Mouse (Mus musculus): ENCODE results near the gene Mypop. TPM values are rescaled to one million over a fixed set of nuclear protein-coding genes. Genes with fewer than 3 reads are reported as not detected.

The Mypop gene
- polyA plus RNA-seq, 1 experiment from 2014 or later = 2.2 TPM

DNA sequence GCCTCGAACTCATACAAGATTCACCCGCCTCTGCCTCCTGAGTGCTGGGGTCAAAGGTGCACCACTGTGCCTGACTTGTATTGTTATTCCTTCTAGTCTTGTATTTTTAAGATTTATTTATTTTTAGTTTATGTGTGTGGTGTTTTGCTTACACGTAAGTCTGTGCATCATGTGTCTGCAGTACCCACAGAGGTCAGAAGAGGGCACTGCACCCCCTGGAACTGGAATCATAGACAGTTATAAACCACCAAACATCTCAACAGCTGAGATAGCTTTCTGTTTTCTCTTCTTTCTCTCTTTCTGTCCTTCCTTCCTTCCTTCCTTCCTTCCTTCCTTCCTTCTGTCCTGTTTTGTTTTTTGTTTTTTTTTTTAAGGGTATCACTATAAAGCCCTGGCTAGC, 20.1 kb upstream of the Mypop start:
- Histone ChIP-seq H3K4me2 (no peak overlapping the region), H3K27me3 (ENCODE audit: control insufficient read depth, insufficient read depth, low read length) (peaks cover 3% of the 10 kb centered on the region; the same call in 1 of the 2 replicates), H3K36me3 (ENCODE audit: control insufficient read depth, insufficient read depth, low read length) (no peaks in the 10 kb centered on the region), H3K9me3 (replicated peaks; ENCODE audit: control insufficient read depth, low read length) (0 out of 2 replicates have a peak, but pooled peaks cover 2% of the 10 kb centered on the region), H3K4me3 (ENCODE audit: low read depth, low read length) (no peak overlapping the region), H3K9ac (ENCODE audit: low read depth, low read length) (no peak overlapping the region), H3K27ac (ENCODE audit: low read depth, low read length) (no peak overlapping the region), H3K4me1 (ENCODE audit: control insufficient read depth, insufficient read depth, low read length) (no peaks in the 10 kb centered on the region)
- no peak for ATAC-seq (replicated peaks; ENCODE audit: insufficient number of reproducible peaks, low FRiP score, low TSS enrichment)
- 88% methylated on average over 3 of the region's 3 CpGs for WGBS (ENCODE audit: insufficient replicate concordance)

DNA sequence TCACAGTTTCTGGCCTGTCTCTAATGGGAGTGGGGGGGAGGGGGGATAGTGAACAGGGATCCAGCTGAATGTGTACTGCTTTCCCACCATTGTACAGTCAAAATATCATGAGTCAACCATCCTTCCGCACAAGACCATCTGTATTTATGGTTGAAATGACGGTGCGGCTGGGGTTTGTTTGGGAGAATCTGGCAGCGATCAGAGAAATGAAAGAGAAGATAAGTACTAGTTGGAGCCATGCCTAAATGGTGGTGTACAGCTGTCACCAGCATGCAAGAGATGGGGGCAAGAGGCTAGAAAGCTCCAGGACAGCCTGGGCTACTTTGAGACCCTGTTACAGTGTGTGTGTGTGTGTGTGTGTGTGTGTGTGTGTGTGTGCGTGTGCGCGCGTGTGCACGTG, 12.7 kb upstream of the Mypop start:
- no peaks in the 10 kb centered on the region for H3K4me1 ChIP-seq (ENCODE audit: control insufficient read depth, insufficient read depth, low read length)
- H3K4me2 ChIP-seq = no peak overlapping the region
- ATAC-seq (replicated peaks; ENCODE audit: insufficient number of reproducible peaks, low FRiP score, low TSS enrichment) = no peak
- no peak overlapping the region for H3K9ac ChIP-seq (ENCODE audit: low read depth, low read length)
- no peak overlapping the region for H3K27ac ChIP-seq (ENCODE audit: low read depth, low read length)
- H3K36me3 ChIP-seq (ENCODE audit: control insufficient read depth, insufficient read depth, low read length) = no peaks in the 10 kb centered on the region
- 85% methylated on average over 9 of the region's 9 CpGs for WGBS (ENCODE audit: insufficient replicate concordance)
- no peaks in the 10 kb centered on the region for H3K9me3 ChIP-seq (replicated peaks; ENCODE audit: control insufficient read depth, low read length)
- peaks cover 3% of the 10 kb centered on the region; the same call in 1 of the 2 replicates for H3K27me3 ChIP-seq (ENCODE audit: control insufficient read depth, insufficient read depth, low read length)
- H3K4me3 ChIP-seq (ENCODE audit: low read depth, low read length) = no peak overlapping the region

DNA sequence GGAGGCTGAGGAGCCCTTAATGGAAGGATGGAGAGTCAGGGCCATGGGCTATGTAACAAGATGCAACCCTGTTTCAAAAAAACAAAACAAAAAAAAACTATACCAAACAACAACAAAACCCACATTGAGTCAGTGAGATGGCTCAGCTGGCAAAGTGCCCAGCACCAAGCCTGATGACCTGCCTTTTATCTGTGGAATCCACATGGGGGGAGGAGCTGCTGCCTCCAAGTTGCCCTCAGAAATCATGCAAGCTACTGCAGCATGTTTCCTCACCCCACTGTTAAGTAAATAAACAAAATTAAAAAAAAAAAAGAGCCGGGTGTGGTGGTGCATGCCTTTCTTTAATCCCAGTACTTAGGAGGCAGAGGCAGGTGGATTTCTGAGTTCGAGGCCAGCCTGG, 4.5 kb upstream of the Mypop start:
- Histone ChIP-seq H3K36me3 (ENCODE audit: control insufficient read depth, insufficient read depth, low read length) (no peaks in the 10 kb centered on the region), H3K4me2 (no peak overlapping the region), H3K4me3 (ENCODE audit: low read depth, low read length) (no peak overlapping the region), H3K27me3 (ENCODE audit: control insufficient read depth, insufficient read depth, low read length) (peaks cover under 1% of the 10 kb centered on the region; the same call in 1 of the 2 replicates), H3K27ac (ENCODE audit: low read depth, low read length) (no peak overlapping the region), H3K4me1 (ENCODE audit: control insufficient read depth, insufficient read depth, low read length) (peaks cover 3% of the 10 kb centered on the region; the same call in 1 of the 2 replicates), H3K9me3 (replicated peaks; ENCODE audit: control insufficient read depth, low read length) (no peaks in the 10 kb centered on the region), H3K9ac (ENCODE audit: low read depth, low read length) (no peak overlapping the region)
- no peak for ATAC-seq (replicated peaks; ENCODE audit: insufficient number of reproducible peaks, low FRiP score, low TSS enrichment)
- 50% methylated on average over 2 of the region's 2 CpGs for WGBS (ENCODE audit: insufficient replicate concordance)

DNA sequence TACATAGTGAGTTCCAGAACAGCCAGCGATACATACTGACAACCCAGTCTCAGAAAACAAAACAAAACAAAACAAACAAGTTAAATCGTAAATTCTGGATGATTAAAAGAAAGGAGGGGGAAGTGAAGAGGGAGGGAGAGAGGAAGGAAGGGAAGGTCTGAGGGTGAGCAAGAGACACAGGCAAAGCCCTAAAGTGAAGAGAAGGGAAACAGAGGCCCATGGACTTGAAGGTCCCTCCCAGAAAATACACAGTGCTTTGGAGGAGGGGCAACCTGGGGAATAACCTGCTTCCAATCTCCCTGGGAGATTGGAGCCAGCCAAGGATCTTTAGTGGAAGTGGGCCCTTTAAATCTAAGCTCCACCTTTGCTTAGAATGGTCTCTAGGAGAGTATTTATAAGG, 3.9 kb upstream of the Mypop start, which contains the start of gene Nanos2:
TSS of gene Nanos2 (plus strand) at position 301 of the 400 bp plus-strand sequence.
- H3K36me3 ChIP-seq (ENCODE audit: control insufficient read depth, insufficient read depth, low read length) = no peaks in the 10 kb centered on the region
- H3K4me2 ChIP-seq = no peak within 1 kb of the TSS
- 56% methylated on average over 2 of the region's 2 CpGs for WGBS (ENCODE audit: insufficient replicate concordance)
- H3K27ac ChIP-seq (ENCODE audit: low read depth, low read length) = no peak within 1 kb of the TSS
- H3K4me3 ChIP-seq (ENCODE audit: low read depth, low read length) = no peak within 1 kb of the TSS
- H3K9ac ChIP-seq (ENCODE audit: low read depth, low read length) = no peak within 1 kb of the TSS
- ATAC-seq (replicated peaks; ENCODE audit: insufficient number of reproducible peaks, low FRiP score, low TSS enrichment) = no peak
- H3K27me3 ChIP-seq (ENCODE audit: control insufficient read depth, insufficient read depth, low read length) = peaks cover 6% of the 10 kb centered on the region; the same call in 1 of the 2 replicates
- H3K4me1 ChIP-seq (ENCODE audit: control insufficient read depth, insufficient read depth, low read length) = peaks cover 9% of the 10 kb centered on the region; the same call in 1 of the 2 replicates
- H3K9me3 ChIP-seq (replicated peaks; ENCODE audit: control insufficient read depth, low read length) = no peaks in the 10 kb centered on the region

DNA sequence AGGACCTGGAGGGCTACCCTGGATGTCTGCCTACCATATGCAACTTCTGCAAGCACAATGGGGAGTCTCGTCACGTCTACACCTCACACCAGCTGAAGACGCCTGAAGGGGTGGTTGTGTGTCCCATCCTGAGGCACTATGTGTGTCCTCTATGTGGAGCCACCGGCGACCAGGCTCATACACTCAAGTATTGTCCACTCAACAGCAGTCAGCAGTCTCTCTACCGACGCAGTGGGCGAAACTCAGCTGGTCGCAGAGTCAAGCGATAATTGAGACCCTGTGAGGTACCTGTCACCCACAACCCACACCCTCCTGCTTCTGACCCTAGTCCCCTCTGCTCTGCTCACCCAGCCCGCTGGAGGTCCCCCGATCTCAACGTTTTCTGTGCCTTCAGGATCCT, 3.3 kb upstream of the Mypop start:
- Histone ChIP-seq H3K4me3 (ENCODE audit: low read depth, low read length) (no peak overlapping the region), H3K4me1 (ENCODE audit: control insufficient read depth, insufficient read depth, low read length) (peaks cover 12% of the 10 kb centered on the region; the same call in 1 of the 2 replicates), H3K4me2 (no peak overlapping the region), H3K27ac (ENCODE audit: low read depth, low read length) (no peak overlapping the region), H3K9me3 (replicated peaks; ENCODE audit: control insufficient read depth, low read length) (no peaks in the 10 kb centered on the region), H3K36me3 (ENCODE audit: control insufficient read depth, insufficient read depth, low read length) (no peaks in the 10 kb centered on the region), H3K9ac (ENCODE audit: low read depth, low read length) (no peak overlapping the region), H3K27me3 (ENCODE audit: control insufficient read depth, insufficient read depth, low read length) (peaks cover 13% of the 10 kb centered on the region)
- no peak for ATAC-seq (replicated peaks; ENCODE audit: insufficient number of reproducible peaks, low FRiP score, low TSS enrichment)
- WGBS (ENCODE audit: insufficient replicate concordance) = 55% methylated on average over 13 of the region's 13 CpGs

DNA sequence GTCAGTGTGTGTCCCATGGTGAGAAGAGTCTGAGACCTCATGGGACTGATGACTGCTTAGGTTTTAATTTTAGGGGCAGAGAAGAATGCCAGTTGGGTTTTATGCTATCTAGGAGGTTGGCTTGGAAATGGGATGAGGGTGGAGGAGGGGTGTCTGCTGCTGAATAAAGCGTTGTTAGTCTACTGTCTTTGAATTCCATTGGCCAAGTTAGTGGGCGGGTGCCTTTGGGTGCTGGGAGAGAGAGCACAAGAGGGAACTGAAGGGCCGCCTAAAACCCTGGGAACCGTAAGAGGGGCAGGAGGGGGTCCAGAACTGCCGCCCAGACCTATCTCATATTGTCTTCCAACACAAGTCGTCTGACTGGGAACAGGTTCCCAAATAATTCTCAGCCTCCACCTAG, 2.3 kb upstream of the Mypop start:
- peaks cover 21% of the 10 kb centered on the region for H3K27me3 ChIP-seq (ENCODE audit: control insufficient read depth, insufficient read depth, low read length)
- no peak overlapping the region for H3K4me3 ChIP-seq (ENCODE audit: low read depth, low read length)
- no peaks in the 10 kb centered on the region for H3K36me3 ChIP-seq (ENCODE audit: control insufficient read depth, insufficient read depth, low read length)
- no peak for ATAC-seq (replicated peaks; ENCODE audit: insufficient number of reproducible peaks, low FRiP score, low TSS enrichment)
- no peaks in the 10 kb centered on the region for H3K9me3 ChIP-seq (replicated peaks; ENCODE audit: control insufficient read depth, low read length)
- H3K4me1 ChIP-seq (ENCODE audit: control insufficient read depth, insufficient read depth, low read length) = peaks cover 12% of the 10 kb centered on the region; the same call in 1 of the 2 replicates
- 62% methylated on average over 6 of the region's 6 CpGs for WGBS (ENCODE audit: insufficient replicate concordance)
- no peak overlapping the region for H3K9ac ChIP-seq (ENCODE audit: low read depth, low read length)
- H3K27ac ChIP-seq (ENCODE audit: low read depth, low read length) = no peak overlapping the region
- no peak overlapping the region for H3K4me2 ChIP-seq

DNA sequence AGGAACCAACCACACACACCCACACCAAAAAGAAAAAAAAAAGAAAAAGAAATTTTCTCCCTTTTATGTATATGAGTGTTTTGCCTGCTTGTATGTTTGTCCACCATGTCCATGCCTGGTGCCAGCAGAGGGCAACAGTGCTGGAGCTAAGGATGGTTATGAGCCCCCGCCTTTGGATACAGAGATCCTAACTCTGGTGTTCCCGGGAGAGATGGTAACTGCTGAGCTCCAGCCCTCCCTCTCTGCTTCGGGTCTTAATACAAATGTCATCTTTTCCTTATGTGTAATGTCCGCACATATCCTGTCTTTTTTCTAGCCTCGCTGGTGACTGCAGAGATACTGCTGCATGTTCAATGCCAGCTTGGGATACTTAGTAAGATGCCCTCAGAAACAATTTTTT, 1.1 kb upstream of the Mypop start:
- H3K27ac ChIP-seq (ENCODE audit: low read depth, low read length) = no peak overlapping the region

DNA sequence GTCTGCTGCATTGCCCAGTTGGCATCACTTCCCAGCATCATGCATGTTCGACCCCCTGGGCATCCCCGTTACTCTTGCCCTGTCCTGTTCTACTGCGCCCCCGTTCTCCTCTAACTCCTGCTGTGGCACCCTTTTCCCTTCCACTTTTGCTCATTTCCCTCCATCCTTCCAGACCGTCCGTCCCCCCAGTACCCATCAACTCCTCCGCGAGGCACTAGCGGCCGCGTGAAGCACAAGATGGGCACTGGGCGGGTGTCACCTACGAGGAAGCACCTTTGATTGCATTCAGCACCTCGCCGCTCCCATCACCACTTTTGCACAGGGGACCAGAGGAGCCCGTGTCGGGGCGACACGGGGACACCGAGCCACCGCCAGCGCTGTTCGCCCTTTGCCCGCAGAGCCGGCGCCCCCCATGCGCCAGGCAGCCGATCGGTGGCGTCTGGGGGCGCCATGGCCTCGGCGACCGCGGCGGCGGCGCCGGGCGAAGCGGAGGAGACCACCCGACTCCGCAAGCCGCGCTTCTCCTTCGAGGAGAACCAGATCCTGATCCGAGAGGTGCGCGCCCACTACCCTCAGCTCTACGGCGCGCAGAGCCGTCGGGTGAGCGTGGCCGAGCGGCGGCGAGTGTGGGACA, 732 bp downstream of the Mypop start:
- WGBS (ENCODE audit: insufficient replicate concordance) = under 1% methylated on average over 59 of the region's 59 CpGs
- Histone ChIP-seq H3K36me3 (ENCODE audit: control insufficient read depth, insufficient read depth, low read length) (no peaks in the 10 kb centered on the region), H3K27ac (ENCODE audit: low read depth, low read length) (no peak overlapping the region), H3K27me3 (ENCODE audit: control insufficient read depth, insufficient read depth, low read length) (peaks cover 26% of the 10 kb centered on the region), H3K4me3 (ENCODE audit: low read depth, low read length) (peak overlapping the region; percentile 48), H3K9me3 (replicated peaks; ENCODE audit: control insufficient read depth, low read length) (no peaks in the 10 kb centered on the region), H3K4me1 (ENCODE audit: control insufficient read depth, insufficient read depth, low read length) (peaks cover 12% of the 10 kb centered on the region; the same call in 1 of the 2 replicates), H3K4me2 (peak overlapping the region; percentile 73), H3K9ac (ENCODE audit: low read depth, low read length) (peak overlapping the region; percentile 65)
- peak; percentile 1; the same call in 1 of the 2 replicates for ATAC-seq (replicated peaks; ENCODE audit: insufficient number of reproducible peaks, low FRiP score, low TSS enrichment)

More for the DNA sequence above, 1.1 kb upstream of the Mypop start:
- Histone ChIP-seq H3K9ac (ENCODE audit: low read depth, low read length) (no peak overlapping the region; the same call in 1 of the 2 replicates), H3K9me3 (replicated peaks; ENCODE audit: control insufficient read depth, low read length) (no peaks in the 10 kb centered on the region), H3K36me3 (ENCODE audit: control insufficient read depth, insufficient read depth, low read length) (no peaks in the 10 kb centered on the region), H3K4me1 (ENCODE audit: control insufficient read depth, insufficient read depth, low read length) (peaks cover 12% of the 10 kb centered on the region; the same call in 1 of the 2 replicates), H3K4me2 (peak overlapping the region; percentile 73), H3K27me3 (ENCODE audit: control insufficient read depth, insufficient read depth, low read length) (peaks cover 26% of the 10 kb centered on the region), H3K4me3 (ENCODE audit: low read depth, low read length) (peak overlapping the region; percentile 48)
- no peak for ATAC-seq (replicated peaks; ENCODE audit: insufficient number of reproducible peaks, low FRiP score, low TSS enrichment)
- WGBS (ENCODE audit: insufficient replicate concordance) = 11% methylated on average over 5 of the region's 5 CpGs

DNA sequence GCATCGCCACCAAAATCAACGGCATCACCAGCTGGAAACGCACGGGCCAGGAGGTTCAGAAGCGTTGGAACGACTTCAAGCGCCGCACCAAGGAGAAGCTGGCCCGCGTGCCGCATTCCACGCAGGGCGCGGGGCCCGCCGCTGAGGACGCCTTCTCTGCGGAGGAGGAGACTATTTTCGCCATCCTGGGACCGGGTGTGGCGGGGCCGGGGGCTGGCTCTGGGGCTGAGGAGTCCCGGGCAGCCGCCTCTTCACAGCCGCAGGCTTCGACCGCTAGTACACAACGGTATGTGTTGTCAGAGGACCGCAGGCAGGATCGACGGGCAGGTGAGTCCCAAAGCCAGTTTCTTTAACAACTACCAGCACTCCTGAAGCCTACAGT, 1.2 kb downstream of the Mypop start:
- Histone ChIP-seq H3K9ac (ENCODE audit: low read depth, low read length) (peak overlapping the region; percentile 65), H3K4me3 (ENCODE audit: low read depth, low read length) (peak overlapping the region; percentile 48), H3K27me3 (ENCODE audit: control insufficient read depth, insufficient read depth, low read length) (peaks cover 26% of the 10 kb centered on the region), H3K27ac (ENCODE audit: low read depth, low read length) (no peak overlapping the region), H3K4me1 (ENCODE audit: control insufficient read depth, insufficient read depth, low read length) (peaks cover 12% of the 10 kb centered on the region; the same call in 1 of the 2 replicates), H3K4me2 (peak overlapping the region; percentile 73), H3K36me3 (ENCODE audit: control insufficient read depth, insufficient read depth, low read length) (no peaks in the 10 kb centered on the region), H3K9me3 (replicated peaks; ENCODE audit: control insufficient read depth, low read length) (no peaks in the 10 kb centered on the region)
- 2% methylated on average over 31 of the region's 31 CpGs for WGBS (ENCODE audit: insufficient replicate concordance)
- no peak for ATAC-seq (replicated peaks; ENCODE audit: insufficient number of reproducible peaks, low FRiP score, low TSS enrichment)
